Mouse (Mus musculus): ENCODE measurements around the gene Stmnd1.

- TF ChIP-seq CTCF (conservative IDR thresholded peaks at IDR 0.05; ENCODE audit: insufficient read depth, insufficient read length, low read depth, low read length), result no peak
- TF ChIP-seq POLR2A (IDR thresholded peaks at IDR 0.05; ENCODE audit: low read depth, low read length), result no peak
These were observed 4.6 kb upstream of the Stmnd1 start for GRCm38 (mm10) chr13:46268815-46269445.

Data from kidney, adult 2 months (tissue).